Mouse (Mus musculus): ENCODE results near the gene Hectd4. TPM values are rescaled to one million over a fixed set of nuclear protein-coding genes. Genes with fewer than 3 reads are reported as not detected.

The Hectd4 gene
- total and polyA plus RNA-seq, 3 experiments = 2.1 to 7.8 (median 6.0) TPM

DNA sequence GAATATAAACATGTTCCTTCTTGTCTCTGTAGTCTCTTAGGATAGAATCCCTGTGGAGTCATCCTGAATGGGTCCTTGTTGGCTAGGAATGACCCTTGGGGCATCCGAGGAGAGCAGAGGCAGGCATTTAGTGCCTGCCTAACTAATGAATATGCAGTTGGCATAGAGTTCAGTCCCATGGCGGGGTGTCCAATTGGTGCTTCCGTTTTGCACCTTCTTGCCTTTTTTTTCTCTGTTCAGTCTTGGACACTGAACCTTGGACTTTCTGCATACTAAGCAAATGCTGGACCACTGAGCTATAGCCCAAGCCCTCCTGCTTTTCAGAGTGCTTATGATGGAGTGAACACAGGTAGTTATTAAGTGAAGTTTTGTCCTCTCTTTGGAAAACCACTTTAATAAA lies 87.6 kb downstream of the Hectd4 start:
- Histone ChIP-seq H3K27ac (ENCODE audit: insufficient read depth, low read depth) (no peak overlapping the region), H3K27me3 (replicated peaks) (no peaks in the 10 kb centered on the region), H3K79me2 (replicated peaks; ENCODE audit: control insufficient read depth, extremely low read depth, insufficient read depth, poor library complexity, severe bottlenecking) (no peaks in the 10 kb centered on the region), H3K9ac (ENCODE audit: insufficient read depth, low read depth) (no peak overlapping the region), H3K4me1 (ENCODE audit: control insufficient read depth in 1 of 2, insufficient read depth in 2 of 2) (peaks cover 0 to 22% of the 10 kb centered on the region in 2 experiments; a peak in 2 of 4 replicates), H3K36me3 (replicated peaks in 1 of 2; ENCODE audit: control insufficient read depth in 1 of 2, insufficient read depth in 1 of 2, low read length in 1 of 2) (peaks cover 60 to 90% of the 10 kb centered on the region in 2 experiments), H3K4me2 (ENCODE audit: insufficient read depth, low read depth, poor library complexity, severe bottlenecking) (no peak overlapping the region), H3K4me3 (replicated peaks in 1 of 3; ENCODE audit: low read depth in 2 of 3, low read length in 2 of 3, poor library complexity in 1 of 3) (no peak overlapping the region), H3K9me3 (replicated peaks; ENCODE audit: low read length) (no peaks in the 10 kb centered on the region)
- dilution Hi-C loops (cut with MboI; ENCODE audit: extremely low pct_ligation_motif_present, extremely low pct_unique_long_range_greater_than_20kb, low sequenced_read_pairs) = no loop called here
- in situ Hi-C loops (cut with MboI; ENCODE audit: low pct_ligation_motif_present, low pct_unique_long_range_greater_than_20kb, low sequenced_read_pairs) = no loop called here
- TF ChIP-seq EP300 (IDR thresholded peaks at IDR 0.05; ENCODE audit: low read length) (no peak), JUND (conservative IDR thresholded peaks at IDR 0.05; ENCODE audit: low read depth, low read length) (no peak), ZMIZ1 (IDR thresholded peaks at IDR 0.05; ENCODE audit: low read depth, low read length) (no peak), SIN3A (IDR thresholded peaks at IDR 0.05; ENCODE audit: low read length) (no peak), MYC (IDR thresholded peaks at IDR 0.05; ENCODE audit: low read depth, low read length) (no peak), CHD2 (IDR thresholded peaks at IDR 0.05; ENCODE audit: low read length) (no peak), ELF1 (IDR thresholded peaks at IDR 0.05; ENCODE audit: low read depth, low read length) (no peak), CHD1 (IDR thresholded peaks at IDR 0.05; ENCODE audit: low read depth, low read length) (no peak), TCF12 (IDR thresholded peaks at IDR 0.05; ENCODE audit: low read depth, low read length) (no peak), HCFC1 (IDR thresholded peaks at IDR 0.05; ENCODE audit: low read depth, low read length) (no peak), JUN (IDR thresholded peaks at IDR 0.05; ENCODE audit: insufficient read depth, low read depth, low read length) (no peak), KAT2A (IDR thresholded peaks at IDR 0.05; ENCODE audit: insufficient replicate concordance, low read length) (no peak), NRF1 (IDR thresholded peaks at IDR 0.05; ENCODE audit: low read depth, low read length) (no peak), USF2 (conservative IDR thresholded peaks at IDR 0.05; ENCODE audit: low read depth, low read length) (no peak), POLR2AphosphoS2 (IDR thresholded peaks at IDR 0.05; ENCODE audit: low read depth, low read length) (no peak), RAD21 (IDR thresholded peaks at IDR 0.05; ENCODE audit: low read depth, low read length) (no peak), SMC3 (IDR thresholded peaks at IDR 0.05; ENCODE audit: low read depth, low read length) (no peak), USF1 (IDR thresholded peaks at IDR 0.05; ENCODE audit: low read depth, low read length) (no peak)
- DNase-seq (ENCODE audit: extremely low read depth) = no peak

DNA sequence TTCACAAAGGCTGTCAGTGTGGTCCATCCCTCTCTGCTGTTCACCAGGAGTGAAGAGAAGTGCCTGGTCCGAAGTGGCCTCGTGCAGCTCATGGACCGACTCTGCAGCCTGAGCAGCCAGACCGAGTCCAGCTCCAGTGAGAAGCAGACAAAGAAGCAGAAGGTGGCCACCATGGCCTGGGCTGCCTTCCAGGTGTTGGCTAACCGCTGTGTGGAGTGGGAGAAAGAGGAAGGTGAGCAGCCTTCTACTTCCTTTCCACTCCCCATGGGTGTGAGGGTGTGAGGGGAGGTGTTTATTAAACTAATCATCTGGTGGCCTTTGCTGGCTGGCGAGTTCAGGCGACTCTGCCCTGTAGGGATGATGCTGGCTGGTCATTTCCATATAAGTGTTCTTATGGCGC lies 91.6 kb downstream of the Hectd4 start:
- H3K27me3 ChIP-seq (replicated peaks) = no peaks in the 10 kb centered on the region
- in situ Hi-C loops (cut with MboI; ENCODE audit: low pct_ligation_motif_present, low pct_unique_long_range_greater_than_20kb, low sequenced_read_pairs) (no loop called here), dilution Hi-C loops (cut with MboI; ENCODE audit: extremely low pct_ligation_motif_present, extremely low pct_unique_long_range_greater_than_20kb, low sequenced_read_pairs) (no loop called here)
- no peaks in the 10 kb centered on the region for H3K79me2 ChIP-seq (replicated peaks; ENCODE audit: control insufficient read depth, extremely low read depth, insufficient read depth, poor library complexity, severe bottlenecking)
- H3K4me2 ChIP-seq (ENCODE audit: insufficient read depth, low read depth, poor library complexity, severe bottlenecking) = no peak overlapping the region
- no peak for DNase-seq (ENCODE audit: extremely low read depth)
- H3K27ac ChIP-seq (ENCODE audit: insufficient read depth, low read depth) = no peak overlapping the region
- H3K4me3 ChIP-seq (replicated peaks in 1 of 3; ENCODE audit: low read depth in 2 of 3, low read length in 2 of 3, poor library complexity in 1 of 3) = no peak overlapping the region
- H3K36me3 ChIP-seq (replicated peaks in 1 of 2; ENCODE audit: control insufficient read depth in 1 of 2, insufficient read depth in 1 of 2, low read length in 1 of 2) = peaks cover 55 to 90% of the 10 kb centered on the region in 2 experiments
- no peak for TF ChIP-seq MXI1 (IDR thresholded peaks at IDR 0.05; ENCODE audit: low read depth, low read length)
- TF ChIP-seq ZC3H11A (IDR thresholded peaks at IDR 0.05; ENCODE audit: low read depth, low read length) = no peak
- TF ChIP-seq TCF12 (IDR thresholded peaks at IDR 0.05; ENCODE audit: low read depth, low read length) = no peak
- no peak for TF ChIP-seq NELFE (IDR thresholded peaks at IDR 0.05; ENCODE audit: low read depth, low read length)
- TF ChIP-seq UBTF (IDR thresholded peaks at IDR 0.05; ENCODE audit: low read depth, low read length) = no peak
- peaks cover 0 to 21% of the 10 kb centered on the region in 2 experiments; a peak in 2 of 4 replicates for H3K4me1 ChIP-seq (ENCODE audit: control insufficient read depth in 1 of 2, insufficient read depth in 2 of 2)
- H3K9me3 ChIP-seq (replicated peaks; ENCODE audit: low read length) = no peaks in the 10 kb centered on the region
- H3K9ac ChIP-seq (ENCODE audit: insufficient read depth, low read depth) = no peak overlapping the region
